Mouse (Mus musculus) thymus, postnatal 10 days (tissue): ENCODE measurements at regions not wholly inside any gene's neighbourhood (a gene's known extent, or its start where the extent isn't known, plus 50 kb on each side); places are given as distances from the start of the nearest gene placed in this dataset.

Experiments
- DNase-seq, 2 experiments: peaks; one replicate each; pipeline ENCODE4 v3.0.0; 2021; ENCODE audit warnings: low spot score in 2 of 2

DNA sequence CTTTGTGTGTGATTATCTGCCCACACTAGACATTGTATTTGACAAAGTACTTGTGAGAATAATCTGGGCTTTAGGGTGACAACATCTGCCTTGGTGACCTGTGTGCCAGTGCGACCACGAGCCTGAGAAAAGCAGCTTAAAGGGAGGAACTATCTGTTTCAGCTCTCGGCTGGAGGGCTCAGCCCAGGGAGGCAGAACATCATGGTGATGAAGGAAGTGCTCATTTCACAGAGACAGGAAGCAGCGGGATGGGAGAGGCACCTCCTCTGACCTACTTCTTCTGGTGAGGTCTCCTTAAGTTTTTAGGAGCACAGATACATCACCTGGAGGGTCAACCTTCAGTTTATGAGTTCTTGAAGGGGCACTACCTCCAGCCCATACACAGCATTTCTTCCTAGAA is 89.8 kb downstream of the Kif26a start:
- DNase-seq, result peak; percentile 44 to 47

DNA sequence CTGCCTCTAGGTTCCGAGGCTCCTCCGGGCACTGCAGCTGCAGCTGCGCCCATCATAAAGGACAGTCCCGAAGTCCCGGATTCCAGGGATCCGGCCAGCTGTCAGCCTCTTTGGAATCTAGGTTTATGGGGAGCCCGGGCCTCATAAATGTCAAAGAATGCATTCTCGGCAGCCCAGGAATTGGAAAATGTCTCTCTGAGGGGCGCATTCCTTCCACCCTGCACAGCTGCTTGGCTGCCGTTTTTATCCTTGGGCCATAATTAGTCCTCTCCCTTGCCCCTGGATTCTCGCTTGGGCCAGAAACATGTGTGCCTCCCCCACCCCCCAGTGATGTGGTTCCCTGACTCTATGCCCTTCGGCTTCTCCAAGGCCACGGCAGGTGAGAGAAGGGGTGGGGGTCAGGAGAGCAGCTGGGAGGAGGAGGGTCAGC is 91.1 kb downstream of the Kif26a start:
- DNase-seq, result no peak

DNA sequence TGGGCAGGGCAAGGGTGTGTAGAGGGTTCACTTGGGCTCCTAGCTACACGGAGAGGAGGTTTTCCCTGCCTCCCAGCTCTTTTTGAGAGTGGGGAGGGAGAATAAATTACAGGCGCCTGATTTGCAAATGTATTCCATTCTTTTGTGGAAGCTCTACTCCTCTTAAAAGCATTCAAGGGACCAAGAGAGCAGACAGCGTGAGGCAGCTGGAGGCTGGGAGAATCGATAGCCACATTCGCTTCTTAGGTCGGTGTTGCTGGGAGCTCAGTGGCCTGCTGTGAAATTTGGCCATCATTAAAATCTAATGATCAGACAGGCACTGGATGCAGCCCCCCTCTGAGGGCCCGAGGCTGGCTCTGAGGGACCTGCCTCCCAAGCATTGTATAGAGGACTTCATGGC is 92.8 kb downstream of the Kif26a start:
- DNase-seq, result no peak

GRCm38 (mm10) chr12:112241740-112242171 is 95.7 kb downstream of the Kif26a start:
- no peak for DNase-seq

DNA sequence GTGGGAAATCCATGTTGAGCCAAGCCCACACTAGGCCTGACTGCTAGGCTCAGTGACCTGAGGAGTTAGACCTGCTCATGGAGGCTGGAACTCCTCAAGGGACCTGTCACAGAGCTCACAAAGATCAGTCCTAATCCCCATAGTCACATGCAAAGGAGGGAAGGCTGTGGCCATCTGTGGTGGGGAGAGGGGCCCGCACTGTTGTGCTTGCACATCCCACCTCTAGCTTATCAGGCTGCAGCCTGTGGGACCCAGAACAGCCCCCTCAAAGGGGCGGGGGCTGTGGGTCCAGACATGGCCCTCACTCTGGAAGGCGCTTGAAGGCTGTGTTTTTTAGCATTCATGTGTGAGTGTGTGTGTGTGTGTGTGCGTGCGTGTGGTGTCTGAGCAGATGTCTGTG is 97.2 kb downstream of the Kif26a start:
- DNase-seq, result no peak

GRCm38 (mm10) chr12:112250894-112251293 is 104.9 kb downstream of the Kif26a start:
- no peak for DNase-seq

DNA sequence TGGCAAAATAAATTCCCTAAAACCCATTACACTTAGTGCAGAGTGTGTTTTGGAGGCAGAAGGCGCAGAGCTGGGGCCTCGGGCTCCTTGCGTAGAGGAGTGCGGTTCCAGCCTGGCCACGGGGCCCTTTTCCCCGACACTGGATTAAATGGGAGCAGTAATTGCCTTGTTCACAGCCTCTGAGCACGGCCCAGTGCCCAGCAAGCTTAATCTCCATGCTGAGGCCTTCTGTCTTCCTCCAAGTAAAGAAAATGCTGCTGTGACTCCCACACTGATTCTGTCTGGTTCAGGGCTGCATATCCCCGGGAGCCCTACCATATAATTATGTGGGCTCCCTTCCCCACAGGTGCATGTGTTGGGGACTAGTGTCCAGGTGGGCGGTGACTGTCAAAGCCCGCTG is 107.5 kb downstream of the Kif26a start:
- no peak for DNase-seq

DNA sequence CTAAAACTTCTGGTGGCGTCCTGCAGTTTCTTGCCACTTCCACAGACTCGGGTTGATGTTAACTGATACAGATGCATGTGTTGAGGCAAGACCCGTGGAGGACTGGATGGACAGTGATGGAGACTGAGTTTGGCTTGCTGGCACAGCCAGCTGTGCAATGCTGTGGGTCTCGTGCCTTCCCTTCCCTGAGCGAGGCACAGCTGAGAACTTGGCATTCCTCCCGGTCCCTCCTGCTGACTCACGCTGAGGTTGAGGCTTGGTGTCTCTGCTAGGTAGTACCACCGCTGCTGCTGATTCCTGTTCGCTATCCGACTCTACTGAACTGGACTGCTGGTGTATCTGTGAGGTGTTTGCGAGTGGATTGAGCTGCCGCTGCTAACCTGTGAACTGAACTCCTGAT is 109.2 kb downstream of the Kif26a start:
- no peak for DNase-seq

GRCm38 (mm10) chr12:112257691-112258090 is 111.7 kb downstream of the Kif26a start:
- no peak for DNase-seq

GRCm38 (mm10) chr12:112263283-112264056 is 117.5 kb downstream of the Kif26a start:
- DNase-seq, result no peak

DNA sequence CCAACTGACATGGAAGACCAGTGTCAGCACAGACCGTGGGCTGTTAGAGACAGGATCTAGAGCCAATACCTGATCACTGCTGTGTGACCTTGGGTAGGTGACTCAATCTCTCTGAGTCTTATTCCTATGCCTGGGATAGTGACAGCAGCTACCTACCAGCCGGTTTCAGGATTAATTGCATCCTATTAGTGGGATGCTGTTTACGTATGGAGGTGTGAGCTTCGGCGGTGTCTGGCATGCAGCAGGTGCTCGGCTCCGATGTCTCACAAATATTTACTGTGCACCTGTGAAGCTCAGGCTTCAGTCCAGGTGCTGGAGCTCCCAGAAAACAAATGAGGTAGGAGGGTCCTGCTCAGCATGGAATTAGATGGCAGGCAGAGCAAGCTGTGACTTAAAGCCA is 118.2 kb downstream of the Kif26a start:
- no peak for DNase-seq

GRCm38 (mm10) chr12:112265289-112265969 is 119.4 kb downstream of the Kif26a start:
- no peak for DNase-seq

DNA sequence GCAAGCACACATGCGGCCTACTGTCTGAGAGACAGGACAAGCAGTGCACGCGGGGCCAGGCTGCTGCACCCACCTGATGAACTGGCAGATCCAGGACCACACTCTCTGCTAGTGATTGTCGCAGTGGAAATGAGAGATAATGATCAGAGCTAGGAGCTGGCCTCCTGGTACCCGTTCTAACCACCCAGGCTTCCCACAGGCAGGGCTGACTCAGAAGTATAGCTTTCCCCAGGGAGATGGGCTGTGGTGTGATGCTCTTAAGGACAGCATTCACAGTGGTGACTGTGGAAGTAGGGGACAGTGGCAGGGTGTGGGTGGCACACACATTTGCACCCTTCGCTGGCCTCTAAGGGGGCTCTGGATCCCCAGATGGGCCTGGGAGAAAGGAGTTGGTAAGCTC is 128.0 kb downstream of the Kif26a start:
- DNase-seq, result no peak

GRCm38 (mm10) chr12:112274756-112275155 is 128.7 kb downstream of the Kif26a start:
- DNase-seq, result no peak

GRCm38 (mm10) chr12:112276651-112277050 is 130.6 kb downstream of the Kif26a start:
- no peak for DNase-seq

GRCm38 (mm10) chr12:112277511-112277910 is 131.5 kb downstream of the Kif26a start:
- DNase-seq, result no peak

DNA sequence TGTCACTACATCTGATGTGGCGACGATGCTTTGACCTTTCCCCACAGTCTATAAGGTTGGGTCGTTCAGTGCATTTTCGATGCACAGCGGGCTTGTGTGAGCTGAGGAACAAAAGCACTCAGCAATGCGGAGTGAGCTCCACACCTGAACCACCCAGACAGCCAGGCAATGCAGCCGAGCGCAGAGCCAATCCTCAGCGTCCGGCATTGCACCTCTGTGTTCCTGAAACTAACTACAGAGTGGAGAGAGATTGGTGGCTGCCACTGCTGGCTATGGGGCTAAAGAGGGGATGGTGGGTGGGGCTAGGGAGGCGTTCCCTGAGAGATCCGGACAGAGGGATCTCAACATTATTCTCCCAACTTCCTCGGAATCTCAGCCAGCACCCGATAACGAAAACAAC is 139.1 kb downstream of the Kif26a start:
- no peak for DNase-seq

DNA sequence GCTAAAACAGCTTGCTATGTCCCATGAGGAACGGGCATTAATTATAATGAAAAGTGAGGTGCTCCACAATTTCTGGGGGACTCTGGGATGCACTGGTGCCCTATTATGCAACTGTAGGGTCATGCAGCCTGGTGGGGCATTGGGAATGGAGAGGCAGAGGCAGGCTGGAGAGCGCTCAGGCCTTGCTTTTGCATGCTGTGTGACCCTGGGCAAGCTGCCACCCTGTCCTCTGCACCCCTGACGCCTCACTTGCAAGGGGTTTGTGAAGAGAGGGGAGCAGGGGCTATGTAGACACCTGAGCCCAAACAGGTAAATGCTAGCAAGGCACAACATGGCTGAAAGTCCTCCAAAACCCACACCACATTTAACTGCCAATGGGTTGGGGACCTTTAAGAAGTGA is 142.8 kb downstream of the Kif26a start:
- no peak for DNase-seq

DNA sequence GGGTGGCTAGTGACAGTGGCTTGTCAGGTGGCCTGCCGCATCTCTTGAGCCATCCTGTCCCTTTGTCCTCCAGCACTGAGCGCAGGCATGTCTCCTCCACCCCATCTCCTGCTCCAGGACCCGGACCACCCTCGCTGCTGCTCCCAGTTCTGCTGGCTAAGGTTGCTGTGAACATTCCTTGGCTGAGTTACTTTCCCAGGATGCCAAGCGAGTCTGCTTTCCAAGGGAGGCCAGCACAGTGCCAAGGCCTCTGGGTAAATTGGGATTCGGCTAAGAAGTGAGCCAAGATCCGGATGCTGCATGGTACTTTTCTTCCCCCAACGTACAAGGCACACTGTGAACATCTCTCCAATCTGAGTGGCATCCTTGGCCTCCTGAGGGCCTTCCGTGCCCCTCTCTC is 144.3 kb downstream of the Kif26a start:
- no peak for DNase-seq

GRCm38 (mm10) chr12:112291748-112292561 is 145.9 kb downstream of the Kif26a start:
- DNase-seq, result no peak

DNA sequence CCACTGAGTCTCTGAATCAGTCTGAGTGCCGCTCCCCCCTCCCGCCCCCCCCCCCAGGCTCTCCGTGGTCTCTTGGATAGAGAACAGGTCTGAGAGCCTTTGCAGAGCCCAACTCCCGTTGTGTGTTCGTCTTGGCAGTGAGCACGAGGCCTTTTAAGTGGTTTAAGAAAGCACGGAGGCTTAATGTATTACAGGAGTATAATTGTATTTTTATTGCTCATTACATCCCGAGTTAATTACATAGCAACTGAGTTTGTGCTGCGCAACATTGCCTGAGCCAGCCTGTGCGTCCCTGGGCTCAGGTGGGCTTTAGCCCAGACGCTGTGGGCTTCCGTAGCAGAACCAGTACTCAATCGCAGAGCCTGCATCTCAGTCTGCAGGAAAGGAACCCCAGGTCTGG is 147.1 kb downstream of the Kif26a start:
- DNase-seq, result no peak

DNA sequence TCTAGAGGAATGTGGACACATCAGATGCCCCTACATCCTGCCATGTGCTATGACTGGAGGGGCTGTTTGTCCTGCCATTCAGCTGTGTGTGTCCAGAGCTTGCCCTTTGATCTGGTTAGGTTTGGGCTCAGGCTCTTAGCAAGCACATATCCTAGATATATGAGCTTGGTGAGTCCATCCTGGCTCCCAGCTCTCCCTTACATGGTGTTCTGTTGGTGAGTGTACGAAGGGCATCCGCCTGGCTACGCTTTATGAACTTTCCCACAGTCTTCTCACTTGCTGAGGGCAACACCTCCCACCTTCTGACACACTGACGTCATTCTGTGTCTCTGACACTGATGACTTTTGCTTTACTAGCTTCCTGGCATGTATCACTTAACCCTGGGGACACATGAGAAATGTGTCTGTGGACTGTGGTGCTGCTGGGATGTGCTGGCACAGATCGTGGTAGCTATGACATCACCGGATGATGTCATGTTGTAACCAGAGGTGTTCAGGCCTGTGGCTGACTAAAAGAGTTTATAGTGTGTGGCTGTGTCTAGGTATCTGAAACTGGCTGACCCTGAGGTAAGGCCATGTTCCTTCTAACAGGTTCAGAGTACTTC is 149.4 kb downstream of the Kif26a start:
- DNase-seq, result no peak
